Mouse (Mus musculus): ENCODE results near the gene Myh10. TPM values are rescaled to one million over a fixed set of nuclear protein-coding genes. Genes with fewer than 3 reads are reported as not detected.
A peak's percentile ranks its signal among the peaks of the same experiment; 100 is the strongest.

The Myh10 gene
- polyA plus RNA-seq (2012; rRNA removed) = 177 and 180 TPM in 2 replicates

- Histone ChIP-seq H3K27ac (ENCODE audit: insufficient read depth, low read length) (peak within 1 kb of the TSS; percentile 95), H3K27me3 (ENCODE audit: control insufficient read depth, insufficient read depth, low read length) (no peaks in the 10 kb centered on the region), H3K4me3 (replicated peaks; ENCODE audit: insufficient read depth, low read depth, low read length) (peak within 1 kb of the TSS; percentile 91), H3K4me1 (ENCODE audit: control insufficient read depth, insufficient read depth, low read length) (no peaks in the 10 kb centered on the region; the same call in 1 of the 2 replicates)
- WGBS = under 1% methylated on average over 51 of the region's 51 CpGs
- DNase-seq = peak; percentile 99 to 100
- no peak for TF ChIP-seq CTCF (IDR thresholded peaks at IDR 0.05; ENCODE audit: borderline replicate concordance, insufficient read depth, low read depth, low read length)
- peak; percentile 98 for TF ChIP-seq POLR2A (IDR thresholded peaks at IDR 0.05; ENCODE audit: borderline replicate concordance, insufficient read depth, low read length)
Measured at GRCm38 (mm10) chr11:68691321-68692009, at the start of gene Myh10. Gene Myh10 (plus strand): TSS chr11:68691559.

- Histone ChIP-seq H3K4me1 (ENCODE audit: control insufficient read depth, insufficient read depth, low read length) (peaks cover 2% of the 10 kb centered on the region; the same call in 1 of the 2 replicates), H3K4me3 (replicated peaks; ENCODE audit: insufficient read depth, low read depth, low read length) (no peak overlapping the region), H3K27me3 (ENCODE audit: control insufficient read depth, insufficient read depth, low read length) (no peaks in the 10 kb centered on the region), H3K27ac (ENCODE audit: insufficient read depth, low read length) (no peak overlapping the region)
- DNase-seq = peak in 1 of 2 experiments; percentile 15
- 20% methylated on average over 6 of the region's 6 CpGs for WGBS
- TF ChIP-seq CTCF (IDR thresholded peaks at IDR 0.05; ENCODE audit: borderline replicate concordance, insufficient read depth, low read depth, low read length) (no peak), POLR2A (IDR thresholded peaks at IDR 0.05; ENCODE audit: borderline replicate concordance, insufficient read depth, low read length) (no peak)
Measured at GRCm38 (mm10) chr11:68644781-68645180, 46.6 kb upstream of the Myh10 start.

GRCm38 (mm10) chr11:68647808-68648207, 43.6 kb upstream of the Myh10 start:
- Histone ChIP-seq H3K4me3 (replicated peaks; ENCODE audit: insufficient read depth, low read depth, low read length) (no peak overlapping the region), H3K4me1 (ENCODE audit: control insufficient read depth, insufficient read depth, low read length) (peaks cover 6% of the 10 kb centered on the region), H3K27ac (ENCODE audit: insufficient read depth, low read length) (no peak overlapping the region), H3K27me3 (ENCODE audit: control insufficient read depth, insufficient read depth, low read length) (no peaks in the 10 kb centered on the region)
- DNase-seq = no peak
- 80% methylated on average over 5 of the region's 5 CpGs for WGBS
- no peak for TF ChIP-seq POLR2A (IDR thresholded peaks at IDR 0.05; ENCODE audit: borderline replicate concordance, insufficient read depth, low read length)
- TF ChIP-seq CTCF (IDR thresholded peaks at IDR 0.05; ENCODE audit: borderline replicate concordance, insufficient read depth, low read depth, low read length) = no peak

GRCm38 (mm10) chr11:68648385-68649148, 42.8 kb upstream of the Myh10 start:
- Histone ChIP-seq H3K4me3 (replicated peaks; ENCODE audit: insufficient read depth, low read depth, low read length) (no peak overlapping the region), H3K27ac (ENCODE audit: insufficient read depth, low read length) (no peak overlapping the region), H3K27me3 (ENCODE audit: control insufficient read depth, insufficient read depth, low read length) (no peaks in the 10 kb centered on the region), H3K4me1 (ENCODE audit: control insufficient read depth, insufficient read depth, low read length) (peaks cover 6% of the 10 kb centered on the region)
- DNase-seq = no peak
- TF ChIP-seq POLR2A (IDR thresholded peaks at IDR 0.05; ENCODE audit: borderline replicate concordance, insufficient read depth, low read length) (no peak), CTCF (IDR thresholded peaks at IDR 0.05; ENCODE audit: borderline replicate concordance, insufficient read depth, low read depth, low read length) (no peak)
- 73% methylated on average over 16 of the region's 16 CpGs for WGBS

GRCm38 (mm10) chr11:68651518-68651917, 39.8 kb upstream of the Myh10 start:
- WGBS = 6% methylated on average over 2 of the region's 2 CpGs
- peaks cover 4% of the 10 kb centered on the region; the same call in 1 of the 2 replicates for H3K4me1 ChIP-seq (ENCODE audit: control insufficient read depth, insufficient read depth, low read length)

GRCm38 (mm10) chr11:68655524-68655923, 35.8 kb upstream of the Myh10 start:
- no peak overlapping the region for H3K4me3 ChIP-seq (replicated peaks; ENCODE audit: insufficient read depth, low read depth, low read length)
- peaks cover 4% of the 10 kb centered on the region; the same call in 1 of the 2 replicates for H3K4me1 ChIP-seq (ENCODE audit: control insufficient read depth, insufficient read depth, low read length)
- no peaks in the 10 kb centered on the region for H3K27me3 ChIP-seq (ENCODE audit: control insufficient read depth, insufficient read depth, low read length)
- no peak overlapping the region for H3K27ac ChIP-seq (ENCODE audit: insufficient read depth, low read length)
- no peak for DNase-seq
- WGBS = 90% methylated on average over 1 of the region's 1 CpGs
- no peak for TF ChIP-seq POLR2A (IDR thresholded peaks at IDR 0.05; ENCODE audit: borderline replicate concordance, insufficient read depth, low read length)
- no peak for TF ChIP-seq CTCF (IDR thresholded peaks at IDR 0.05; ENCODE audit: borderline replicate concordance, insufficient read depth, low read depth, low read length)

More at GRCm38 (mm10) chr11:68651518-68651917, 39.8 kb upstream of the Myh10 start:
- no peak for TF ChIP-seq POLR2A (IDR thresholded peaks at IDR 0.05; ENCODE audit: borderline replicate concordance, insufficient read depth, low read length)
- TF ChIP-seq CTCF (IDR thresholded peaks at IDR 0.05; ENCODE audit: borderline replicate concordance, insufficient read depth, low read depth, low read length) = no peak
- peak overlapping the region; percentile 13; the same call in 1 of the 2 replicates for H3K27ac ChIP-seq (ENCODE audit: insufficient read depth, low read length)
- no peak overlapping the region for H3K4me3 ChIP-seq (replicated peaks; ENCODE audit: insufficient read depth, low read depth, low read length)
- peak; percentile 24 to 60 for DNase-seq
- H3K27me3 ChIP-seq (ENCODE audit: control insufficient read depth, insufficient read depth, low read length) = no peaks in the 10 kb centered on the region

GRCm38 (mm10) chr11:68656887-68657685, 34.3 kb upstream of the Myh10 start:
- H3K4me3 ChIP-seq (replicated peaks; ENCODE audit: insufficient read depth, low read depth, low read length) = no peak overlapping the region
- H3K27ac ChIP-seq (ENCODE audit: insufficient read depth, low read length) = no peak overlapping the region
- no peak for DNase-seq
- WGBS = 80% methylated on average over 6 of the region's 6 CpGs
- TF ChIP-seq CTCF (IDR thresholded peaks at IDR 0.05; ENCODE audit: borderline replicate concordance, insufficient read depth, low read depth, low read length) (no peak), POLR2A (IDR thresholded peaks at IDR 0.05; ENCODE audit: borderline replicate concordance, insufficient read depth, low read length) (no peak)
- no peaks in the 10 kb centered on the region for H3K4me1 ChIP-seq (ENCODE audit: control insufficient read depth, insufficient read depth, low read length)
- H3K27me3 ChIP-seq (ENCODE audit: control insufficient read depth, insufficient read depth, low read length) = no peaks in the 10 kb centered on the region

Measured in cerebellum, adult 2 months (tissue).